Mouse (Mus musculus): ENCODE measurements around the gene Eml3.

GRCm38 (mm10) chr19:8887585-8888463, 41.5 kb upstream of the Eml3 start:
- TF ChIP-seq POLR2A (IDR thresholded peaks at IDR 0.05; ENCODE audit: control insufficient read depth, low read depth, low read length) (no peak), CTCF (IDR thresholded peaks at IDR 0.05; ENCODE audit: control insufficient read depth, insufficient read depth, insufficient replicate concordance, low read depth, low read length) (no peak)
